Mouse (Mus musculus) 3T3-L1 (cell line): ENCODE data around the gene Maml3.

Source experiments
- DNase-seq: peaks from one replicate; pipeline ENCODE4 v3.0.0-alpha.2; 2015; ENCODE audit warnings: low read depth, low spot score

Maml3 gene

GRCm38 (mm10) chr3:52104636-52105151, at the start of gene Maml3:
Maml3 (minus strand) TSS chr3:52105076.
- DNase-seq, result peak; percentile 86

- peak; percentile 57 for DNase-seq
These were observed 46.3 kb upstream of the Maml3 start for GRCm38 (mm10) chr3:52151155-52151554.

GRCm38 (mm10) chr3:52148301-52148700, 43.4 kb upstream of the Maml3 start:
- DNase-seq, result no peak

GRCm38 (mm10) chr3:52144776-52145460, 40.0 kb upstream of the Maml3 start:
- peak; percentile 63 for DNase-seq

GRCm38 (mm10) chr3:52143017-52143416, 38.1 kb upstream of the Maml3 start:
- DNase-seq, result no peak

- peak; percentile 71 for DNase-seq
These were observed 35.3 kb upstream of the Maml3 start for GRCm38 (mm10) chr3:52140162-52140561.

- DNase-seq, result no peak
These were observed 20.5 kb upstream of the Maml3 start for GRCm38 (mm10) chr3:52125421-52125820.

- no peak for DNase-seq
These were observed 16.0 kb upstream of the Maml3 start for GRCm38 (mm10) chr3:52120858-52121257.

GRCm38 (mm10) chr3:52119216-52119615, 14.3 kb upstream of the Maml3 start:
- DNase-seq, result no peak

- DNase-seq, result peak; percentile 14
These were observed 10.5 kb upstream of the Maml3 start for GRCm38 (mm10) chr3:52115421-52115820.

GRCm38 (mm10) chr3:52108027-52108426, 3.2 kb upstream of the Maml3 start:
- no peak for DNase-seq

GRCm38 (mm10) chr3:52105156-52105555, 280 bp upstream of the Maml3 start:
- DNase-seq, result peak; percentile 52

GRCm38 (mm10) chr3:52104208-52104607, 668 bp downstream of the Maml3 start:
- no peak for DNase-seq

- DNase-seq, result peak; percentile 58
These were observed 1.2 kb downstream of the Maml3 start for GRCm38 (mm10) chr3:52103531-52104181.

- peak; percentile 92 for DNase-seq
These were observed 2.0 kb downstream of the Maml3 start for GRCm38 (mm10) chr3:52102601-52103530.

GRCm38 (mm10) chr3:52101977-52102600, 2.8 kb downstream of the Maml3 start:
- DNase-seq, result peak; percentile 95

- DNase-seq, result no peak
These were observed 3.4 kb downstream of the Maml3 start for GRCm38 (mm10) chr3:52101401-52101976.

GRCm38 (mm10) chr3:52100926-52101325, 4.0 kb downstream of the Maml3 start:
- DNase-seq, result no peak

- DNase-seq, result no peak
These were observed 4.6 kb downstream of the Maml3 start for GRCm38 (mm10) chr3:52100306-52100705.

GRCm38 (mm10) chr3:52099286-52099685, 5.6 kb downstream of the Maml3 start:
- no peak for DNase-seq

GRCm38 (mm10) chr3:52091261-52091797, 13.5 kb downstream of the Maml3 start:
- no peak for DNase-seq
